Mouse (Mus musculus) liver, embryonic 16.5 days (tissue): Measurements from ENCODE around the gene Tfeb. TPM values are rescaled to one million over a fixed set of nuclear protein-coding genes. Genes with fewer than 3 reads are reported as not detected.

Experiments
- ATAC-seq: fragments of 200-750 bp; cut with Nextera tagmentation; 2 replicates; pipeline ENCODE4 v1.8.0; 2017; ENCODE audit warnings: low read depth, mild to moderate bottlenecking, moderate number of reproducible peaks, moderate library complexity
- H3K27ac ChIP-seq: fragments of 300-500 bp; sonication (generic); 2 replicates; pipeline ENCODE4 v1.5.1; 2014; ENCODE audit warnings: mild to moderate bottlenecking, low read length
- H3K27me3 ChIP-seq: fragments of 300-500 bp; sonication (generic); 2 replicates; pipeline ENCODE4 v1.6.1; 2014; ENCODE audit warnings: low read depth, low read length, mixed read lengths; ENCODE audit not compliant: control insufficient read depth, insufficient read depth
- H3K36me3 ChIP-seq: fragments of 300-500 bp; sonication (generic); 2 replicates; pipeline ENCODE4 v1.6.1; 2014; ENCODE audit warnings: mild to moderate bottlenecking; ENCODE audit not compliant: control insufficient read depth, insufficient read depth
- H3K4me1 ChIP-seq: fragments of 300-500 bp; sonication (generic); 2 replicates; pipeline ENCODE4 v1.6.1; 2014; ENCODE audit warnings: low read depth, low read length, mixed read lengths; ENCODE audit not compliant: control insufficient read depth
- H3K4me2 ChIP-seq: fragments of 300-500 bp; sonication (generic); 2 replicates; pipeline ENCODE4 v1.6.1; 2014; ENCODE audit warnings: low read depth, low read length, mixed read lengths
- H3K4me3 ChIP-seq: fragments of 300-500 bp; sonication (generic); 2 replicates; pipeline ENCODE4 v1.5.1; 2014; ENCODE audit warnings: low read depth, mild to moderate bottlenecking, low read length
- H3K9ac ChIP-seq: fragments of 300-500 bp; sonication (generic); 2 replicates; pipeline ENCODE4 v1.6.1; 2014; ENCODE audit warnings: low read depth, low read length
- H3K9me3 ChIP-seq: fragments of 300-500 bp; sonication (generic); replicated peaks from 2 replicates; pipeline ENCODE4 v1.6.1; 2016; ENCODE audit warnings: low read length; ENCODE audit not compliant: control insufficient read depth
- WGBS: fragments of 180-500 bp; shearing (Covaris S2); extraction: QIAGEN DNeasy Blood & Tissue Kit; methylation state at CpG from one replicate; pipeline ENCODE4 v1.1.7; 2014; ENCODE audit not compliant: insufficient replicate concordance; 5-methylcytosine and 5-hydroxymethylcytosine counted together
- polyA plus RNA-seq: library from polyadenylated mRNA; unstranded; fragments of >200 nt; fragmentation: Nextera tagmentation; extraction: Ambion mirVana; gene quantifications from 2 replicates; pipeline ENCODE4 v1.2.1, GENCODE M21; 2015

The Tfeb gene
- polyA plus RNA-seq, 1 experiment from 2014 or later, result 5.9 TPM

- H3K27me3 ChIP-seq, result peaks cover 17% of the 10 kb centered on the region
- H3K27ac ChIP-seq, result peak within 1 kb of the TSS; percentile 60
- H3K36me3 ChIP-seq, result no peaks in the 10 kb centered on the region
- peak within 1 kb of the TSS; percentile 70 for H3K4me3 ChIP-seq
- ATAC-seq, result peak; percentile 89
- peaks cover 17% of the 10 kb centered on the region for H3K4me1 ChIP-seq
- under 1% methylated on average over 81 of the region's 82 CpGs for WGBS
- H3K9ac ChIP-seq, result peak within 1 kb of the TSS; percentile 65
- no peaks in the 10 kb centered on the region for H3K9me3 ChIP-seq
- peak within 1 kb of the TSS; percentile 90 for H3K4me2 ChIP-seq
Observed at GRCm38 (mm10) chr17:47694503-47695336, 42.1 kb upstream of the Tfeb start, which contains the start of gene Prickle4. Gene Prickle4, minus strand, starts transcription at chr17:47694736.

DNA sequence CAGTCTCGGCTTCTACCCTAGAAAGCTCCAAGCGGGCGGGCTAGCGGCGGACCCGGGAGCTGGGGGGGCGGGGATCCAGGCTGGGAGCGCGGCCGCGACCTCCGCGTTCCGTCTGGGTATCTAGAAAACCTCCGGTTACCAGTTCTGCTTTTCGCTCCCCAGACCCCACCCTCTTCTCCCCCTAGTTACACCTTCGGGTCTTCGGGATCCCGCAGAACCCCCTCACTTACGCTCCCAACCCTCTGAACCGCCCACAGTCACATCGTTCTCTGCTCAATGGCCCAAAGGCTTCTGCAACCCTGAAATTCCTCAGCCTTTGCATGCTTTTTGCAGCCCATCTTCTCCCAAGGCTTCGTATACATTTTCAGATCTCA, 41.5 kb upstream of the Tfeb start:
- H3K9ac ChIP-seq, result peak overlapping the region; percentile 65
- H3K4me3 ChIP-seq, result peak overlapping the region; percentile 70
- H3K27ac ChIP-seq, result no peak overlapping the region
- peaks cover 17% of the 10 kb centered on the region for H3K27me3 ChIP-seq
- H3K4me1 ChIP-seq, result peaks cover 19% of the 10 kb centered on the region
- ATAC-seq, result no peak
- no peaks in the 10 kb centered on the region for H3K9me3 ChIP-seq
- H3K36me3 ChIP-seq, result no peaks in the 10 kb centered on the region
- under 1% methylated on average over 22 of the region's 23 CpGs for WGBS
- peak overlapping the region; percentile 90 for H3K4me2 ChIP-seq

DNA sequence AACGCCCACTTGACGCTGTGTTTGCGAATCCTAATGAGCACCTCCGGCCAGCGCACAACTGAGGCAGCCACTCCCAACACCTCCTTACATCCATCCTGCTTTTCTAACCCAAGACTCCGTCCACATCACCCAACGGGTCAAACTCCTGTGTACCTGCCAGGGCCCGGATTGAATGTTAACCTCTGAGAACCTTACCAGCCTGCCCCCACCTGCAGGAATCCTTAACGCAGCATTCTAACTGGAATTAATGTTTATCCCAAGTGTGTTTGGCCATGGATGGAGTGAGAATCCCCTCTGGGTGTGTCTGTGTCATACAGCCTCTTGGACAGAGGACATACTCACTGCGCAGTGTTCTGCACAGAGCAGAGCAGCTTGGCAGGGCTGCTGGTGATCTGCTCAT, 38.7 kb upstream of the Tfeb start:
- no peak overlapping the region for H3K9ac ChIP-seq
- no peaks in the 10 kb centered on the region for H3K9me3 ChIP-seq
- H3K36me3 ChIP-seq, result no peaks in the 10 kb centered on the region; the same call in 1 of the 2 replicates
- no peak overlapping the region for H3K4me2 ChIP-seq
- peaks cover 19% of the 10 kb centered on the region for H3K27me3 ChIP-seq
- H3K4me1 ChIP-seq, result peaks cover 19% of the 10 kb centered on the region
- 67% methylated on average over 10 of the region's 10 CpGs for WGBS
- ATAC-seq, result no peak
- no peak overlapping the region for H3K4me3 ChIP-seq
- no peak overlapping the region for H3K27ac ChIP-seq

DNA sequence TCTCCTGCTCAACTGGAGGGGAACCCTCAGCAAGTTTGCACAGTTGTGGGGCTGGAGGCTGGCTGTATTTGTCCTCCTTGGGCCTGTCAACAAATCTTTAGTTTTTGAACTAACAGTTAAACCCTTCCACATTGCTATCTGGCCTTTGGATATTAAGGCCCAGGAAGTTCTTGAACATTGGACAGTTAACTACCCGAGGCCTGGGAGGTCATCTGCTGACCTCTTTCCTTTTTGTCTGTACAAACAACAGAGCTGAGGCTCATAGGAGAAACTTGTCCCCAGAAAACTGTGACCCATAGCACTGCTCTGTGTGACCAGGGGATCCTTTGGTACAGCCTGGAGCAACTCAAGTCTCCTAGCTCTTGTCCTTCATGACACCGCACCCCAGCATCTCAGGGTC, 37.8 kb upstream of the Tfeb start:
- Histone ChIP-seq H3K9ac (no peak overlapping the region), H3K4me3 (no peak overlapping the region), H3K9me3 (no peaks in the 10 kb centered on the region), H3K36me3 (no peaks in the 10 kb centered on the region; the same call in 1 of the 2 replicates), H3K27ac (peak overlapping the region; percentile 27), H3K4me2 (no peak overlapping the region), H3K27me3 (peaks cover 24% of the 10 kb centered on the region), H3K4me1 (peaks cover 15% of the 10 kb centered on the region)
- ATAC-seq, result no peak
- 43% methylated on average over 2 of the region's 2 CpGs for WGBS

GRCm38 (mm10) chr17:47701793-47702192, 35.0 kb upstream of the Tfeb start:
- no peak overlapping the region for H3K9ac ChIP-seq
- H3K4me1 ChIP-seq, result peaks cover 2% of the 10 kb centered on the region; the same call in 1 of the 2 replicates
- no peak overlapping the region for H3K27ac ChIP-seq
- no peaks in the 10 kb centered on the region for H3K9me3 ChIP-seq
- no peak for ATAC-seq
- 60% methylated on average over 9 of the region's 9 CpGs for WGBS
- H3K4me2 ChIP-seq, result no peak overlapping the region
- H3K36me3 ChIP-seq, result no peaks in the 10 kb centered on the region; the same call in 1 of the 2 replicates
- peaks cover 11% of the 10 kb centered on the region for H3K27me3 ChIP-seq
- H3K4me3 ChIP-seq, result no peak overlapping the region

DNA sequence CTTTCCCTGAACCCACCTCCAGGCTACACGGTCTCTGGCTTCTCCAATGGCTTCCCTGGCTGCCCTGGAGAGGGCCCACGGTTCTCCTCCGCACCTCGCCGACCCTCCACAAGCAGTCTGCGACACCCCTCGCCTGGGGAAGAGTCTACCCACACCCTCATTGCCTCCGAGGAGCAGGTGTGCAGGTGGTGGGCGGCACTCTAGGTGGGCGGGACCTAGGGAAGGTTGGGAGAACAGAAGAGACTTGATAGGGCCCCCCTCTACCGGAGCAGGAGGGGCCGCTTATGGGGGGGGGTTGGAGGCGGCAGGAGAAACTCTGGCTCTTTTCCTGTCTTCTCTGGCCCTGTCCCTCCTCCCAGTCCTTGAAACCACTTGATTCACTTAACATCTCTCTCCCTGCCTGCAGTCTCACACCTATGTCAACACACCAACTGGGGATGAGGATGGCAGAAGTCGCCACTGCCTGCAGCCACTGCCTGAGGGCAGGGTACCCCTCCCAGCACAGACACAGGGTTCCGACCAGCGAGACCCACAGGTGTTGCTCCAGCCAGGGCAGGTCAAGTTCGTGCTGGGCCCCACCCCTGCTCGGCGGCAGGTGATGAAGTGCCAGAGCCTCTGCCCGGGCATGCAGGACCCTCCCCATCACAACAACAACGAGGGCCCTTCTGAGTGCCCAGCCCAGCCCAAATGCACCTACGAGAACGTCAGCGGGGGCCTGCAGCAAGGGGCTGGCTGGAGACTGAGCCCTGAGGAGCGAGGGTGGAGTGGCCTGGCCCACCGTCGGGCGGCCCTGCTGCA, 34.1 kb upstream of the Tfeb start:
- WGBS, result 38% methylated on average over 28 of the region's 28 CpGs
- no peak for ATAC-seq

DNA sequence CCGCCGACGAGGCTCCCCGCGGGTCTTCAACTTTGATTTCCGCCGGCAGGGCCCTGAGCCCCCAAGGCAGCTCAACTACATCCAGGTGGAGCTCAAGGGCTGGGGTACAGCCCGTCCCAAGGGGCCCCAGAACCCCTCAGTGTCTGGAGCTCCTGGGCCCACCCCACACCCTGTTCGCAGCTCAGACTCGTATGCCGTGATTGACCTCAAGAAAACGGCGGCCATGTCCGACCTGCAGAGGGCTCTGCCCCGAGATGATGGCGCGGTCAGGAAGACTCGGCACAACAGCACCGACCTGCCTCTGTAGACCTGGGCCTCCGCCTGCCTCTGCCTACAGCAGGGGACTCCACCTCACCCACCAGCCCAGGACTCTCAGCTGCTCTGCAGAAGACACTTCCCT, 33.3 kb upstream of the Tfeb start:
- Histone ChIP-seq H3K36me3 (no peaks in the 10 kb centered on the region; the same call in 1 of the 2 replicates), H3K9me3 (no peaks in the 10 kb centered on the region), H3K27me3 (peaks cover 8% of the 10 kb centered on the region), H3K27ac (no peak overlapping the region), H3K9ac (no peak overlapping the region), H3K4me2 (no peak overlapping the region), H3K4me1 (peaks cover 2% of the 10 kb centered on the region; the same call in 1 of the 2 replicates), H3K4me3 (no peak overlapping the region)
- no peak for ATAC-seq
- WGBS, result 19% methylated on average over 20 of the region's 20 CpGs

More for the DNA sequence above, 34.1 kb upstream of the Tfeb start:
- Histone ChIP-seq H3K36me3 (no peaks in the 10 kb centered on the region; the same call in 1 of the 2 replicates), H3K4me1 (peaks cover 2% of the 10 kb centered on the region; the same call in 1 of the 2 replicates), H3K4me2 (no peak overlapping the region), H3K27me3 (peaks cover 8% of the 10 kb centered on the region), H3K27ac (no peak overlapping the region), H3K9me3 (no peaks in the 10 kb centered on the region), H3K9ac (no peak overlapping the region), H3K4me3 (no peak overlapping the region)

GRCm38 (mm10) chr17:47704692-47705091, 32.1 kb upstream of the Tfeb start:
- ATAC-seq, result no peak
- H3K4me3 ChIP-seq, result no peak overlapping the region
- no peak overlapping the region for H3K9ac ChIP-seq
- no peaks in the 10 kb centered on the region for H3K9me3 ChIP-seq
- H3K4me2 ChIP-seq, result no peak overlapping the region
- H3K36me3 ChIP-seq, result no peaks in the 10 kb centered on the region; the same call in 1 of the 2 replicates
- peaks cover 2% of the 10 kb centered on the region; the same call in 1 of the 2 replicates for H3K4me1 ChIP-seq
- WGBS, result 52% methylated on average over 4 of the region's 4 CpGs
- peaks cover 8% of the 10 kb centered on the region for H3K27me3 ChIP-seq
- no peak overlapping the region for H3K27ac ChIP-seq
